Mouse (Mus musculus): Measurements from ENCODE around the gene Sdhd. TPM values are rescaled to one million over a fixed set of nuclear protein-coding genes. Genes with fewer than 3 reads are reported as not detected.

Gene Sdhd
- polyA plus RNA-seq, 1 experiment from 2014 or later: 254 TPM

GRCm38 (mm10) chr9:50553547-50553946, 50.1 kb downstream of the Sdhd start:
- ATAC-seq (ENCODE audit: low FRiP score) (no peak), DNase-seq (ENCODE audit: low spot score) (no peak)
- no peaks in the 10 kb centered on the region for H3K4me1 ChIP-seq (replicated peaks; ENCODE audit: control insufficient read depth, insufficient read depth, low read length)
- no peak overlapping the region for H3K4me2 ChIP-seq (replicated peaks; ENCODE audit: low read depth, low read length)
- H3K9ac ChIP-seq (ENCODE audit: low read depth, low read length): no peak overlapping the region
- H3K4me3 ChIP-seq (ENCODE audit: low read depth, low read length): no peak overlapping the region
- no peaks in the 10 kb centered on the region for H3K27me3 ChIP-seq (ENCODE audit: control insufficient read depth, insufficient read depth, low read length)
- H3K27ac ChIP-seq (ENCODE audit: low read depth, low read length): no peak overlapping the region
- WGBS: 85% methylated on average over 2 of the region's 2 CpGs
- no peaks in the 10 kb centered on the region for H3K9me3 ChIP-seq (ENCODE audit: control insufficient read depth, low read length)
- no peaks in the 10 kb centered on the region for H3K36me3 ChIP-seq (ENCODE audit: control insufficient read depth, insufficient read depth, low read length)

- Histone ChIP-seq H3K4me1 (replicated peaks; ENCODE audit: control insufficient read depth, insufficient read depth, low read length) (no peaks in the 10 kb centered on the region), H3K9ac (ENCODE audit: low read depth, low read length) (no peak overlapping the region), H3K27me3 (ENCODE audit: control insufficient read depth, insufficient read depth, low read length) (no peaks in the 10 kb centered on the region), H3K27ac (ENCODE audit: low read depth, low read length) (no peak overlapping the region), H3K4me2 (replicated peaks; ENCODE audit: low read depth, low read length) (no peak overlapping the region), H3K4me3 (ENCODE audit: low read depth, low read length) (no peak overlapping the region), H3K36me3 (ENCODE audit: control insufficient read depth, insufficient read depth, low read length) (no peaks in the 10 kb centered on the region), H3K9me3 (ENCODE audit: control insufficient read depth, low read length) (no peaks in the 10 kb centered on the region)
- ATAC-seq (ENCODE audit: low FRiP score) (no peak), DNase-seq (ENCODE audit: low spot score) (no peak)
- WGBS: 88% methylated on average over 5 of the region's 5 CpGs
Observed at GRCm38 (mm10) chr9:50552206-50552605, 51.4 kb downstream of the Sdhd start.

GRCm38 (mm10) chr9:50548936-50549335, 54.7 kb downstream of the Sdhd start:
- no peak for ATAC-seq (ENCODE audit: low FRiP score)
- Histone ChIP-seq H3K9me3 (ENCODE audit: control insufficient read depth, low read length) (no peaks in the 10 kb centered on the region), H3K4me1 (replicated peaks; ENCODE audit: control insufficient read depth, insufficient read depth, low read length) (no peaks in the 10 kb centered on the region), H3K9ac (ENCODE audit: low read depth, low read length) (no peak overlapping the region), H3K4me3 (ENCODE audit: low read depth, low read length) (no peak overlapping the region), H3K27me3 (ENCODE audit: control insufficient read depth, insufficient read depth, low read length) (no peaks in the 10 kb centered on the region), H3K27ac (ENCODE audit: low read depth, low read length) (no peak overlapping the region), H3K4me2 (replicated peaks; ENCODE audit: low read depth, low read length) (no peak overlapping the region), H3K36me3 (ENCODE audit: control insufficient read depth, insufficient read depth, low read length) (no peaks in the 10 kb centered on the region)
- DNase-seq (ENCODE audit: low spot score): no peak
- WGBS: 91% methylated on average over 4 of the region's 4 CpGs

- Histone ChIP-seq H3K4me2 (replicated peaks; ENCODE audit: low read depth, low read length) (no peak overlapping the region), H3K4me1 (replicated peaks; ENCODE audit: control insufficient read depth, insufficient read depth, low read length) (no peaks in the 10 kb centered on the region), H3K9ac (ENCODE audit: low read depth, low read length) (no peak overlapping the region), H3K4me3 (ENCODE audit: low read depth, low read length) (no peak overlapping the region), H3K27ac (ENCODE audit: low read depth, low read length) (no peak overlapping the region), H3K27me3 (ENCODE audit: control insufficient read depth, insufficient read depth, low read length) (no peaks in the 10 kb centered on the region), H3K36me3 (ENCODE audit: control insufficient read depth, insufficient read depth, low read length) (no peaks in the 10 kb centered on the region), H3K9me3 (ENCODE audit: control insufficient read depth, low read length) (no peaks in the 10 kb centered on the region)
- 67% methylated on average over 5 of the region's 5 CpGs for WGBS
- ATAC-seq (ENCODE audit: low FRiP score) (no peak), DNase-seq (ENCODE audit: low spot score) (no peak)
Observed at GRCm38 (mm10) chr9:50547859-50548478, 55.6 kb downstream of the Sdhd start.

Other genes starting within 250 kb of the Sdhd start
- gene Plet1, start 109.3 kb downstream of the Sdhd start, polyA plus RNA-seq (2014; fragmentation: Nextera tagmentation; extraction: Ambion mirVana): 0.59 and 0.68 TPM in 2 replicates
- gene Pts, start 75.1 kb downstream of the Sdhd start, polyA plus RNA-seq (2014; fragmentation: Nextera tagmentation; extraction: Ambion mirVana): 92.6 and 98.2 TPM in 2 replicates
- 5.2 and 8.5 TPM in 2 replicates for gene Il18, start 49.0 kb downstream of the Sdhd start, polyA plus RNA-seq (2014; fragmentation: Nextera tagmentation; extraction: Ambion mirVana)
- gene Bco2, start 48.6 kb downstream of the Sdhd start, polyA plus RNA-seq (2014; fragmentation: Nextera tagmentation; extraction: Ambion mirVana): 0.14 and 0.20 TPM in 2 replicates
- 0.15 and 0.17 TPM in 2 replicates for gene Tex12, start 42.5 kb downstream of the Sdhd start, polyA plus RNA-seq (2014; fragmentation: Nextera tagmentation; extraction: Ambion mirVana)
- 325 TPM in 2 replicates for gene Timm8b, start 98 bp upstream of the Sdhd start, polyA plus RNA-seq (2014; fragmentation: Nextera tagmentation; extraction: Ambion mirVana)
- gene Pih1d2, start 13.5 kb upstream of the Sdhd start, polyA plus RNA-seq (2014; fragmentation: Nextera tagmentation; extraction: Ambion mirVana): 9.0 and 9.8 TPM in 2 replicates
- 29.9 and 30.6 TPM in 2 replicates for gene Nkapd1, start 13.7 kb upstream of the Sdhd start, polyA plus RNA-seq (2014; fragmentation: Nextera tagmentation; extraction: Ambion mirVana)
- 54.9 and 59.2 TPM in 2 replicates for gene Dlat, start 56.0 kb upstream of the Sdhd start, polyA plus RNA-seq (2014; fragmentation: Nextera tagmentation; extraction: Ambion mirVana)
- gene Dixdc1, start 135.7 kb upstream of the Sdhd start, polyA plus RNA-seq (2014; fragmentation: Nextera tagmentation; extraction: Ambion mirVana): 25.2 and 31.0 TPM in 2 replicates
- gene 2310030G06Rik, start 142.7 kb upstream of the Sdhd start, polyA plus RNA-seq (2014; fragmentation: Nextera tagmentation; extraction: Ambion mirVana): 1.3 and 1.7 TPM in 2 replicates
- gene Cryab, start 147.5 kb upstream of the Sdhd start, polyA plus RNA-seq (2014; fragmentation: Nextera tagmentation; extraction: Ambion mirVana): 5.9 and 7.4 TPM in 2 replicates
- 1.9 and 2.4 TPM in 2 replicates for gene Hspb2, start 148.5 kb upstream of the Sdhd start, polyA plus RNA-seq (2014; fragmentation: Nextera tagmentation; extraction: Ambion mirVana)
- 13.4 and 15.5 TPM in 2 replicates for gene Fdxacb1, start 164.4 kb upstream of the Sdhd start, polyA plus RNA-seq (2014; fragmentation: Nextera tagmentation; extraction: Ambion mirVana)
- 38.3 and 39.3 TPM in 2 replicates for gene Alg9, start 171.2 kb upstream of the Sdhd start, polyA plus RNA-seq (2014; fragmentation: Nextera tagmentation; extraction: Ambion mirVana)
- 38.5 and 42.3 TPM in 2 replicates for gene 1110032A03Rik, start 171.7 kb upstream of the Sdhd start, polyA plus RNA-seq (2014; fragmentation: Nextera tagmentation; extraction: Ambion mirVana)
- gene Ppp2r1b, start 241.5 kb upstream of the Sdhd start, polyA plus RNA-seq (2014; fragmentation: Nextera tagmentation; extraction: Ambion mirVana): 105 and 118 TPM in 2 replicates